Mouse (Mus musculus) ES-E14 (cell line): ENCODE measurements around the gene Kcnk15.

Source experiments
- CHD2 ChIP-seq: IDR thresholded peaks from 2 replicates; pipeline ENCODE4 v1.6.1; 2014; ENCODE audit warnings: mild to moderate bottlenecking, low read depth, low read length, inconsistent platforms
- MAFK ChIP-seq: IDR thresholded peaks from 2 replicates; pipeline ENCODE4 v1.6.1; 2014; ENCODE audit warnings: mild to moderate bottlenecking, low read depth, low read length, inconsistent platforms; ENCODE audit not compliant: insufficient read depth
- ZC3H11A ChIP-seq: IDR thresholded peaks from 2 replicates; pipeline ENCODE4 v1.6.1; 2012; ENCODE audit warnings: low read depth, mild to moderate bottlenecking, inconsistent platforms, low read length, borderline replicate concordance

DNA sequence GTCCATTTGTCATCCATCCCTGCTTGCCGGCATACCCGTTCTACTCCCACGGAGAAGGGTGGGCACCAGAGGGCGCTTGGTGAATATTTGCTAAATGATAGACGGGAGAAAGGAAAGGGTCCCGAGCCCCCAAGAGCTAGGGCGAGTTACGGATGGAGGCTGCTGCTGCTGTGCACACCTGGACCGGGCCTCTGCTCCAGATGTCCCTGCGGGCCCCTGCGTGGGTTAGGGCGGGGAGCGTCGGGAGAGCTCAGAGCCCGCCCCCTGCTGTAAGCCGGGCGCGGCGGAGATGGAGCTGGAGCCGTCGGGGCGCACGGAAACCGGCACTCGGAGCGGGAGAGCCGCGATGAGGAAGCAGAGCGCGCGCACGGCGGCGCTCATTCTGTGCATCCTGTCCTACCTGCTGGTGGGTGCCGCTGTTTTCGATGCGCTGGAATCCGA is at the start of gene Kcnk15:
- TF ChIP-seq MAFK (no peak), CHD2 (no peak), ZC3H11A (no peak)
